Mouse (Mus musculus): ENCODE measurements around the gene Lin37.

DNA sequence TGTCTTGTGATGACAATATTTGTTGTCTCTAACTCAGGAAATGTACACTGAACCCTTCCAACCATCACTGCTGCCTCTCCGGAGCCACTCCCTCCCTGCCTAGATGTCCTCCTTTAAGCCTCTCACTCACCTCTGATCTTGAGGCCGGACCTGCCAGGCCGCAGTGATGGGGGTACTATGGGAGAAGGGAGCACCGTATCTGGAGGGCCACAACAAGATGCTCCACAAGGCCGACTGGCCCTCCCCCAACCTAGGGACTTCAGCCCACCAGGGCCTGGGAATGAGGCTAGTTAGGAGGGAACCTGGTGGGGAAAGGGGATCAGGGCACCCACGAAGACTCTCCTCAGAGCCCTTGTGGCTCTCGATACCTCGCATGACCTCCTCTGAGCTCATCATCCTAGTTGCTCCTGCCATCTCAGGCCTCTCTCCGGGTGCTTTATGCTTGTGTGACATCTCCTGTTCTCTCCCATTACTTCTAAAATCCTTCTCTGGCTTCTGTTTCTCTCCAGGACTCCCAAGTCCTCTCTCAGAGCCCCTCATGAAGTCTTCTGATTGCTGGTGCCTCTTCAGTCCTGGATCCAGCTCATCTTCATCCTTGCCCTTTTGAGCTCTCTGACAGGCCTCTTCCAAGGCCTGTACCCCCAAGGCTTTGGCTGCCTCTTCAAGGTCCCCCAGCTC, 31.4 kb upstream of the Lin37 start:
- no peak for TF ChIP-seq CTCF (IDR thresholded peaks at IDR 0.05; ENCODE audit: insufficient read depth, low read depth, low read length)
- no peak for TF ChIP-seq POLR2A (IDR thresholded peaks at IDR 0.05; ENCODE audit: insufficient read depth, low read depth, low read length)

Data from olfactory bulb, adult 2 months (tissue).